Mouse (Mus musculus) heart, adult 2 months (tissue): ENCODE results near the gene Mogat1.

Experiments
- CTCF ChIP-seq: fragments of 200-600 bp; IDR thresholded peaks from 2 replicates; pipeline ENCODE4 v1.8.1; 2022; ENCODE audit warnings: antibody characterized with exemption, mild to moderate bottlenecking, moderate library complexity
- EP300 ChIP-seq: fragments of 200-500 bp; IDR thresholded peaks from 2 replicates; pipeline ENCODE4 v1.6.1; 2011; ENCODE audit warnings: low read depth, low read length, control low read depth; ENCODE audit not compliant: insufficient read depth
- POLR2A ChIP-seq: fragments of 200-500 bp; IDR thresholded peaks from 2 replicates; pipeline ENCODE4 v1.6.1; 2011; ENCODE audit warnings: mild to moderate bottlenecking, low read depth, low read length, control low read depth; ENCODE audit not compliant: insufficient read depth

DNA sequence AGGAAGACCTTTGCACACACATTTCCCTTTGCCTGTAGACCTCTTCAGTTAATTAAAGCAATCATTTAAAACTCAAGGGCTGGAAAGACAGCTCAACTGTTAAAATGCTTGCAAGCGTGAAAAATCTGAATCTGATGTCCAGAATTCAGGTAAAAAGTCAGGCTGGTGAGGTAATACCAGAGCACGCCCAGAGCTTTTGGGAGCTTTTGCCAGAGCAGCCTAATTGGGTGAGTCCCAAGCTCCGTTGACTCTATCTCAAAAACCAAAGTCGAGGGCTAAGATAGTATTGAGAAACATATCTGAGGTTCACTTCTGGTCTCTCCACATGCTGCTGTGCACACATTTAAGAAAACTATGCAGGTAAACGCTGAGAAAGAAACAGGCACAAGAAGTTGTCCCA, at the start of gene Mogat1:
- TF ChIP-seq POLR2A (no peak), CTCF (no peak), EP300 (no peak)
